Mouse (Mus musculus): ENCODE results near the gene Capg. TPM values are rescaled to one million over a fixed set of nuclear protein-coding genes. Genes with fewer than 3 reads are reported as not detected.

Gene Capg
- polyA plus RNA-seq (2015; fragmentation: Nextera tagmentation; extraction: Ambion mirVana) = 123 and 127 TPM in 2 replicates

- H3K36me3 ChIP-seq = no peaks in the 10 kb centered on the region
- ATAC-seq (ENCODE audit: insufficient number of reproducible peaks, low FRiP score, low TSS enrichment, low read depth) = no peak
- no peaks in the 10 kb centered on the region for H3K9me3 ChIP-seq
- H3K4me1 ChIP-seq = peaks cover 21% of the 10 kb centered on the region
- no peaks in the 10 kb centered on the region for H3K27me3 ChIP-seq
- peak within 1 kb of the TSS; percentile 37 for H3K4me3 ChIP-seq
- peak within 1 kb of the TSS; percentile 81 for H3K27ac ChIP-seq
- 6% methylated on average over 23 of the region's 23 CpGs for WGBS
- peak within 1 kb of the TSS; percentile 49 for H3K4me2 ChIP-seq
- H3K9ac ChIP-seq = 0 out of 2 replicates have a peak within 1 kb of the TSS, but pooled peaks have one; percentile 24
Measured at GRCm38 (mm10) chr6:72544283-72544987, at the start of gene Capg. Gene Capg, plus strand, starts transcription at chr6:72544391.

GRCm38 (mm10) chr6:72498950-72499349 is 45.2 kb upstream of the Capg start:
- no peak overlapping the region for H3K9ac ChIP-seq
- no peak for ATAC-seq (ENCODE audit: insufficient number of reproducible peaks, low FRiP score, low TSS enrichment, low read depth)
- WGBS = 48% methylated on average over 5 of the region's 5 CpGs
- no peak overlapping the region for H3K4me3 ChIP-seq
- peaks cover 13% of the 10 kb centered on the region for H3K4me1 ChIP-seq
- no peak overlapping the region for H3K4me2 ChIP-seq
- H3K36me3 ChIP-seq = no peaks in the 10 kb centered on the region
- H3K27ac ChIP-seq = no peak overlapping the region
- H3K9me3 ChIP-seq = no peaks in the 10 kb centered on the region
- H3K27me3 ChIP-seq = no peaks in the 10 kb centered on the region

GRCm38 (mm10) chr6:72503309-72503708 is 40.9 kb upstream of the Capg start:
- Histone ChIP-seq H3K9ac (no peak overlapping the region), H3K4me1 (peaks cover 7% of the 10 kb centered on the region; the same call in 1 of the 2 replicates), H3K36me3 (no peaks in the 10 kb centered on the region), H3K4me3 (no peak overlapping the region), H3K27me3 (no peaks in the 10 kb centered on the region), H3K4me2 (no peak overlapping the region), H3K27ac (no peak overlapping the region), H3K9me3 (no peaks in the 10 kb centered on the region)
- no peak for ATAC-seq (ENCODE audit: insufficient number of reproducible peaks, low FRiP score, low TSS enrichment, low read depth)

- Histone ChIP-seq H3K9me3 (no peaks in the 10 kb centered on the region), H3K4me3 (no peak overlapping the region), H3K27ac (no peak overlapping the region), H3K4me1 (peaks cover 10% of the 10 kb centered on the region), H3K27me3 (no peaks in the 10 kb centered on the region), H3K9ac (no peak overlapping the region), H3K4me2 (no peak overlapping the region), H3K36me3 (no peaks in the 10 kb centered on the region)
- no peak for ATAC-seq (ENCODE audit: insufficient number of reproducible peaks, low FRiP score, low TSS enrichment, low read depth)
- 62% methylated on average over 2 of the region's 2 CpGs for WGBS
Measured at GRCm38 (mm10) chr6:72503939-72504338, 40.3 kb upstream of the Capg start.

GRCm38 (mm10) chr6:72506104-72506503 is 38.1 kb upstream of the Capg start:
- Histone ChIP-seq H3K27me3 (no peaks in the 10 kb centered on the region), H3K9me3 (no peaks in the 10 kb centered on the region), H3K4me3 (no peak overlapping the region), H3K27ac (no peak overlapping the region), H3K4me1 (peaks cover 20% of the 10 kb centered on the region), H3K36me3 (no peaks in the 10 kb centered on the region), H3K4me2 (no peak overlapping the region), H3K9ac (no peak overlapping the region)
- WGBS = 74% methylated on average over 1 of the region's 1 CpGs
- no peak for ATAC-seq (ENCODE audit: insufficient number of reproducible peaks, low FRiP score, low TSS enrichment, low read depth)

GRCm38 (mm10) chr6:72508596-72508995 is 35.6 kb upstream of the Capg start:
- H3K4me1 ChIP-seq = peaks cover 43% of the 10 kb centered on the region
- H3K4me3 ChIP-seq = no peak overlapping the region
- H3K4me2 ChIP-seq = no peak overlapping the region
- no peak for ATAC-seq (ENCODE audit: insufficient number of reproducible peaks, low FRiP score, low TSS enrichment, low read depth)
- H3K9ac ChIP-seq = no peak overlapping the region
- H3K36me3 ChIP-seq = no peaks in the 10 kb centered on the region
- WGBS = 54% methylated on average over 4 of the region's 4 CpGs
- H3K9me3 ChIP-seq = no peaks in the 10 kb centered on the region
- H3K27me3 ChIP-seq = no peaks in the 10 kb centered on the region
- peak overlapping the region; percentile 71 for H3K27ac ChIP-seq

GRCm38 (mm10) chr6:72509872-72510435 is 34.2 kb upstream of the Capg start:
- no peak overlapping the region for H3K4me2 ChIP-seq
- H3K27me3 ChIP-seq = no peaks in the 10 kb centered on the region
- no peak overlapping the region for H3K9ac ChIP-seq
- WGBS = 64% methylated on average over 2 of the region's 2 CpGs
- no peaks in the 10 kb centered on the region for H3K36me3 ChIP-seq
- ATAC-seq (ENCODE audit: insufficient number of reproducible peaks, low FRiP score, low TSS enrichment, low read depth) = no peak
- H3K9me3 ChIP-seq = no peaks in the 10 kb centered on the region
- no peak overlapping the region for H3K4me3 ChIP-seq
- H3K4me1 ChIP-seq = peaks cover 49% of the 10 kb centered on the region
- H3K27ac ChIP-seq = peak overlapping the region; percentile 67

GRCm38 (mm10) chr6:72510686-72511421 is 33.3 kb upstream of the Capg start:
- Histone ChIP-seq H3K4me1 (peaks cover 49% of the 10 kb centered on the region), H3K36me3 (no peaks in the 10 kb centered on the region), H3K4me2 (no peak overlapping the region), H3K9me3 (no peaks in the 10 kb centered on the region), H3K9ac (no peak overlapping the region), H3K4me3 (no peak overlapping the region), H3K27ac (peak overlapping the region; percentile 67), H3K27me3 (no peaks in the 10 kb centered on the region)
- WGBS = 48% methylated on average over 6 of the region's 6 CpGs
- ATAC-seq (ENCODE audit: insufficient number of reproducible peaks, low FRiP score, low TSS enrichment, low read depth) = no peak

GRCm38 (mm10) chr6:72512386-72513070 is 31.7 kb upstream of the Capg start:
- no peaks in the 10 kb centered on the region for H3K36me3 ChIP-seq
- 0 out of 2 replicates have a peak overlapping the region, but pooled peaks have one; percentile 21 for H3K9ac ChIP-seq
- ATAC-seq (ENCODE audit: insufficient number of reproducible peaks, low FRiP score, low TSS enrichment, low read depth) = peak; percentile 64
- H3K27me3 ChIP-seq = no peaks in the 10 kb centered on the region
- 5% methylated on average over 32 of the region's 33 CpGs for WGBS
- peak overlapping the region; percentile 58 for H3K4me2 ChIP-seq
- H3K4me1 ChIP-seq = peaks cover 49% of the 10 kb centered on the region
- peak overlapping the region; percentile 33 for H3K4me3 ChIP-seq
- no peaks in the 10 kb centered on the region for H3K9me3 ChIP-seq
- H3K27ac ChIP-seq = peak overlapping the region; percentile 87

GRCm38 (mm10) chr6:72513071-72513440 is 31.1 kb upstream of the Capg start:
- peak overlapping the region; percentile 87 for H3K27ac ChIP-seq
- peaks cover 49% of the 10 kb centered on the region for H3K4me1 ChIP-seq
- no peaks in the 10 kb centered on the region for H3K27me3 ChIP-seq
- peak overlapping the region; percentile 58 for H3K4me2 ChIP-seq
- 34% methylated on average over 7 of the region's 7 CpGs for WGBS
- H3K4me3 ChIP-seq = peak overlapping the region; percentile 33; the same call in 1 of the 2 replicates
- H3K9me3 ChIP-seq = no peaks in the 10 kb centered on the region
- no peaks in the 10 kb centered on the region for H3K36me3 ChIP-seq
- H3K9ac ChIP-seq = 0 out of 2 replicates have a peak overlapping the region, but pooled peaks have one; percentile 21
- no peak for ATAC-seq (ENCODE audit: insufficient number of reproducible peaks, low FRiP score, low TSS enrichment, low read depth)

GRCm38 (mm10) chr6:72515644-72516043 is 28.5 kb upstream of the Capg start:
- Histone ChIP-seq H3K9me3 (no peaks in the 10 kb centered on the region), H3K4me3 (no peak overlapping the region), H3K4me2 (no peak overlapping the region), H3K4me1 (peaks cover 50% of the 10 kb centered on the region), H3K9ac (no peak overlapping the region), H3K27me3 (no peaks in the 10 kb centered on the region), H3K27ac (no peak overlapping the region), H3K36me3 (no peaks in the 10 kb centered on the region)
- no peak for ATAC-seq (ENCODE audit: insufficient number of reproducible peaks, low FRiP score, low TSS enrichment, low read depth)
- 86% methylated on average over 6 of the region's 6 CpGs for WGBS

Data from limb, embryonic 15.5 days (tissue).